ENCODE assay signal across 8 mouse cellular contexts in the genomic region with DNA sequence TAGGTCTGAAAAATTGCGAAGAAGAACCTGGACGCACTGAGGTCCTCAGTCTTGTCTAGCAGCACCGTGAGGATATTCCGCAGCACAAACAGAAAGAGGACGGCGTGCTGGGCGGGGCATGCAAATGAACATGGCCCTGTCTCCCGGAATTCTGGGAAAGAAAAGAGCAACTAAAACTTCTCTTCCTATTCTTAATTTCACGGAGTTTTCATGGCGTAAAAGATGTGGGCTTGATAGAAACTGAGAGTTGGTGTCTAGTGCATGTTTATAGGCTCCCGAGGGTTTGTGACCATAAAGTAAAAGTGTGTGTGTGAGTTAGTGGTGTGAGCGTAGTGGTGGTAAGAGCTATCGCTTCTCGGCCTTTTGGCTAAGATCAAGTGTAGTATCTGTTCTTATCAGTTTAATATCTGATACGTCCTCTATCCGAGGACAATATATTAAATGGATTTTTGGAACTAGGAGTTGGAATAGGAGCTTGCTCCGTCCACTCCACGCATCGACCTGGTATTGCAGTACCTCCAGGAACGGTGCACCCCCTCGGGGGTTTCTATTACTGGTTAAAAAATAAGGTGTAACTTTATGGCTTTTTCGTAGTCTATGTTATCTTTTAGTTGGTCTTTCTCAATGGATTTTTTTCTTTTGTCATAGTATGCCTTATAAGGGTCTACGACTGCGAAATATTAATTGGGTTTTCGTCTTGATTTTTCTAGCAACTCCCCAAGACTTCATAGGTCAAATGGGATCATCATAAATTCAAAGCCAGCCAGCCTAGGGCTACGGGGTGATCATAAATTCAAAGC. TPM values are rescaled to one million over a fixed set of nuclear protein-coding genes. Genes with fewer than 3 reads are reported as not detected.
DNase-seq lines count a peak whose midpoint lies in the region; ATAC-seq and TF ChIP-seq lines count a peak whose summit lies in the region.

No protein-coding gene starts in this region.

- no peak for TF ChIP-seq CTCF in C2C12 (IDR thresholded peaks at IDR 0.05; ENCODE audit: control insufficient read depth, insufficient read depth, insufficient read length)
- no peak for TF ChIP-seq CTCF in kidney, postnatal 0 days (IDR thresholded peaks at IDR 0.05; ENCODE audit: low read depth)

- H3K79me2 ChIP-seq in C2C12 (ENCODE audit: control insufficient read depth, insufficient read depth), result no peaks in the 10 kb centered on the region

- H3K79me3 ChIP-seq in C2C12 (ENCODE audit: low read depth), result no peaks in the 10 kb centered on the region

- WGBS in heart, embryonic 12.5 days, result under 1% methylated on average over 26 of the region's 26 CpGs
- WGBS in kidney, postnatal 0 days, result under 1% methylated on average over 24 of the region's 26 CpGs
- 0% methylated on average over 26 of the region's 26 CpGs for WGBS in liver, embryonic 11.5 days
- under 1% methylated on average over 26 of the region's 26 CpGs for WGBS in stomach, embryonic 14.5 days

- H3K4me1 ChIP-seq in erythroblast, embryonic 14.5 days (ENCODE audit: control insufficient read depth), result peaks cover 57% of the 10 kb centered on the region
- peaks cover 4% of the 10 kb centered on the region; the same call in 1 of the 2 replicates for H3K4me1 ChIP-seq in heart, embryonic 12.5 days (replicated peaks)
- no peaks in the 10 kb centered on the region for H3K4me1 ChIP-seq in kidney, postnatal 0 days (replicated peaks; ENCODE audit: insufficient read depth, low read length)
- peaks cover 6% of the 10 kb centered on the region; the same call in 1 of the 2 replicates for H3K4me1 ChIP-seq in liver, embryonic 11.5 days (replicated peaks; ENCODE audit: control insufficient read depth, insufficient read depth, low read length)
- H3K4me1 ChIP-seq in stomach, embryonic 14.5 days (ENCODE audit: control insufficient read depth, insufficient read depth, low read length), result no peaks in the 10 kb centered on the region

- H3ac ChIP-seq in C2C12 (ENCODE audit: control insufficient read depth, insufficient read length, low read depth), result peak overlapping the region; percentile 43

- peak overlapping the region; percentile 73 for H3K9ac ChIP-seq in heart, embryonic 12.5 days
- peak overlapping the region; percentile 60 for H3K9ac ChIP-seq in kidney, postnatal 0 days (ENCODE audit: low read depth, low read length)
- peak overlapping the region; percentile 55 for H3K9ac ChIP-seq in liver, embryonic 11.5 days (ENCODE audit: low read depth, low read length)
- H3K9ac ChIP-seq in stomach, embryonic 14.5 days (replicated peaks; ENCODE audit: low read depth, low read length), result no peak overlapping the region

- peak overlapping the region; percentile 31 for H3K4me3 ChIP-seq in C2C12 (ENCODE audit: insufficient read depth, poor library complexity, severe bottlenecking)
- H3K4me3 ChIP-seq in erythroblast, embryonic 14.5 days (replicated peaks), result peak overlapping the region; percentile 71
- H3K4me3 ChIP-seq in heart, embryonic 12.5 days, result peak overlapping the region; percentile 67
- H3K4me3 ChIP-seq in kidney, postnatal 0 days (replicated peaks; ENCODE audit: low read depth, low read length), result peak overlapping the region; percentile 51
- peak overlapping the region; percentile 49 for H3K4me3 ChIP-seq in liver, embryonic 11.5 days (ENCODE audit: low read depth, low read length)
- peak overlapping the region; percentile 33 for H3K4me3 ChIP-seq in stomach, embryonic 14.5 days (ENCODE audit: low read depth, low read length)

- peak; percentile 85 for ATAC-seq in heart, embryonic 12.5 days (ENCODE audit: insufficient number of reproducible peaks, low FRiP score)
- ATAC-seq in kidney, postnatal 0 days (replicated peaks; ENCODE audit: low FRiP score, low read depth), result peak; percentile 80
- peak; percentile 91 for ATAC-seq in liver, embryonic 11.5 days (replicated peaks; ENCODE audit: low FRiP score)
- ATAC-seq in stomach, embryonic 14.5 days (ENCODE audit: insufficient number of reproducible peaks, insufficient read depth, low FRiP score, low read depth), result peak; percentile 87

- H3K9me3 ChIP-seq in erythroblast, embryonic 14.5 days (ENCODE audit: control insufficient read depth, low read length), result no peaks in the 10 kb centered on the region
- no peaks in the 10 kb centered on the region for H3K9me3 ChIP-seq in heart, embryonic 12.5 days (replicated peaks)
- no peaks in the 10 kb centered on the region for H3K9me3 ChIP-seq in kidney, postnatal 0 days (replicated peaks; ENCODE audit: low read length)
- no peaks in the 10 kb centered on the region for H3K9me3 ChIP-seq in liver, embryonic 11.5 days (ENCODE audit: control insufficient read depth, low read length)
- no peaks in the 10 kb centered on the region for H3K9me3 ChIP-seq in stomach, embryonic 14.5 days (ENCODE audit: control insufficient read depth, low read depth, low read length)

- peaks cover 18% of the 10 kb centered on the region for H3K27me3 ChIP-seq in C2C12 (ENCODE audit: control insufficient read depth, insufficient read depth, insufficient read length)
- H3K27me3 ChIP-seq in erythroblast, embryonic 14.5 days (ENCODE audit: control insufficient read depth), result peaks cover 24% of the 10 kb centered on the region
- H3K27me3 ChIP-seq in heart, embryonic 12.5 days (replicated peaks), result 0 out of 2 replicates have a peak, but pooled peaks cover 5% of the 10 kb centered on the region
- no peaks in the 10 kb centered on the region for H3K27me3 ChIP-seq in kidney, postnatal 0 days (ENCODE audit: insufficient read depth, low read length)
- H3K27me3 ChIP-seq in liver, embryonic 11.5 days (replicated peaks; ENCODE audit: control insufficient read depth, insufficient read depth, low read length), result peaks cover 8% of the 10 kb centered on the region; the same call in 1 of the 2 replicates
- H3K27me3 ChIP-seq in stomach, embryonic 14.5 days (ENCODE audit: control insufficient read depth, insufficient read depth, low read length), result no peaks in the 10 kb centered on the region

- peak overlapping the region; percentile 72 for H3K4me2 ChIP-seq in heart, embryonic 12.5 days
- peak overlapping the region; percentile 72 for H3K4me2 ChIP-seq in kidney, postnatal 0 days (ENCODE audit: low read length)
- H3K4me2 ChIP-seq in liver, embryonic 11.5 days, result peak overlapping the region; percentile 69
- peak overlapping the region; percentile 53 for H3K4me2 ChIP-seq in stomach, embryonic 14.5 days (replicated peaks; ENCODE audit: low read depth, low read length)

- peak; percentile 93 for DNase-seq in brain, adult 2 months (ENCODE audit: low read depth, low spot score)
- peak; percentile 89 for DNase-seq in kidney, postnatal 0 days (ENCODE audit: low spot score)
- DNase-seq in liver, embryonic 11.5 days (ENCODE audit: low spot score), result peak; percentile 82
- DNase-seq in naive thymus-derived CD4-positive, alpha-beta T cell, adult 2 months (ENCODE audit: low read depth), result peak; percentile 93

- no peaks in the 10 kb centered on the region for H3K36me3 ChIP-seq in C2C12 (ENCODE audit: control insufficient read depth, insufficient read depth)
- H3K36me3 ChIP-seq in erythroblast, embryonic 14.5 days (ENCODE audit: control insufficient read depth), result peaks cover 34% of the 10 kb centered on the region
- no peaks in the 10 kb centered on the region for H3K36me3 ChIP-seq in heart, embryonic 12.5 days
- H3K36me3 ChIP-seq in kidney, postnatal 0 days (ENCODE audit: insufficient read depth, low read length), result no peaks in the 10 kb centered on the region
- H3K36me3 ChIP-seq in liver, embryonic 11.5 days (ENCODE audit: control insufficient read depth, insufficient read depth, low read length), result no peaks in the 10 kb centered on the region
- no peaks in the 10 kb centered on the region for H3K36me3 ChIP-seq in stomach, embryonic 14.5 days (ENCODE audit: control insufficient read depth, insufficient read depth, low read length)

- peak overlapping the region; percentile 80; the same call in 1 of the 2 replicates for H3K27ac ChIP-seq in heart, embryonic 12.5 days (ENCODE audit: poor library complexity, severe bottlenecking)
- H3K27ac ChIP-seq in kidney, postnatal 0 days, result peak overlapping the region; percentile 83
- peak overlapping the region; percentile 54; the same call in 1 of the 2 replicates for H3K27ac ChIP-seq in liver, embryonic 11.5 days (ENCODE audit: low read depth, low read length)
- peak overlapping the region; percentile 68; the same call in 1 of the 2 replicates for H3K27ac ChIP-seq in stomach, embryonic 14.5 days (ENCODE audit: low read length)

TF ChIP-seq in C2C12, 6 proteins besides CTCF, POLR2A, EP300 and RAD21:
- peak; percentile 21 for TF ChIP-seq CEBPB (IDR thresholded peaks at IDR 0.05; ENCODE audit: low read depth)
- TF ChIP-seq MYOG (IDR thresholded peaks at IDR 0.05; ENCODE audit: control insufficient read depth, extremely low read depth, insufficient read length), result no peak
- peak; percentile 27 for TF ChIP-seq MAX (IDR thresholded peaks at IDR 0.05)
- no peak for TF ChIP-seq FOSL1 (IDR thresholded peaks at IDR 0.05; ENCODE audit: insufficient read depth, low read length, poor library complexity, severe bottlenecking)
- TF ChIP-seq MYOD1 (IDR thresholded peaks at IDR 0.05; ENCODE audit: control insufficient read depth, insufficient read length, low read depth), result no peak

RNA-seq across cellular contexts. Expression of a gene that starts 15.2 kb away (rescaled TPM):
- polyA plus RNA-seq in C2C12 (2012; fragmentation: generic; extraction: Trizol), result not detected
- 1.0 and 1.1 TPM in 2 replicates for polyA plus RNA-seq in erythroblast, embryonic 14.5 days (2012)
- polyA plus RNA-seq in heart, embryonic 12.5 days (2016; fragmentation: Nextera tagmentation; extraction: Ambion mirVana), result 3.0 and 3.4 TPM in 2 replicates
- polyA plus RNA-seq in kidney, postnatal 0 days (2015; fragmentation: Nextera tagmentation; extraction: Ambion mirVana), result 0.08 TPM in 1 of 2 replicates, not detected in the other
- polyA plus RNA-seq in liver, embryonic 11.5 days (2014; fragmentation: Nextera tagmentation; extraction: Ambion mirVana), result 2.1 and 2.4 TPM in 2 replicates
- 0.14 TPM in 1 of 2 replicates, not detected in the other for polyA plus RNA-seq in stomach, embryonic 14.5 days (2014; fragmentation: Nextera tagmentation; extraction: Ambion mirVana)

RNA-seq across cellular contexts. Expression of a gene that starts 27.5 kb away (rescaled TPM):
- 47.9 TPM for polyA plus RNA-seq in C2C12 (2012; fragmentation: generic; extraction: Trizol)
- 1.3 and 1.5 TPM in 2 replicates for polyA plus RNA-seq in erythroblast, embryonic 14.5 days (2012)
- 53.8 and 58.7 TPM in 2 replicates for polyA plus RNA-seq in heart, embryonic 12.5 days (2016; fragmentation: Nextera tagmentation; extraction: Ambion mirVana)
- polyA plus RNA-seq in kidney, postnatal 0 days (2015; fragmentation: Nextera tagmentation; extraction: Ambion mirVana), result 42.4 and 45.1 TPM in 2 replicates
- polyA plus RNA-seq in liver, embryonic 11.5 days (2014; fragmentation: Nextera tagmentation; extraction: Ambion mirVana), result 52.2 and 56.3 TPM in 2 replicates
- polyA plus RNA-seq in stomach, embryonic 14.5 days (2014; fragmentation: Nextera tagmentation; extraction: Ambion mirVana), result 68.6 and 72.3 TPM in 2 replicates

RNA-seq across cellular contexts. Expression of a gene that starts 31.0 kb away (rescaled TPM):
- polyA plus RNA-seq in C2C12 (2012; fragmentation: generic; extraction: Trizol), result 6.1 TPM
- polyA plus RNA-seq in erythroblast, embryonic 14.5 days (2012), result 0.02 and 0.07 TPM in 2 replicates
- polyA plus RNA-seq in heart, embryonic 12.5 days (2016; fragmentation: Nextera tagmentation; extraction: Ambion mirVana), result 9.9 and 10.2 TPM in 2 replicates
- 12.2 and 12.7 TPM in 2 replicates for polyA plus RNA-seq in kidney, postnatal 0 days (2015; fragmentation: Nextera tagmentation; extraction: Ambion mirVana)
- 12.4 and 13.7 TPM in 2 replicates for polyA plus RNA-seq in liver, embryonic 11.5 days (2014; fragmentation: Nextera tagmentation; extraction: Ambion mirVana)
- 15.9 and 16.7 TPM in 2 replicates for polyA plus RNA-seq in stomach, embryonic 14.5 days (2014; fragmentation: Nextera tagmentation; extraction: Ambion mirVana)

Comparison
In these comparisons a context has a peak if more than half of its experiments do, and no peak if none do; other contexts are left out.
1. Peak in every context shown above with its lines: DNase-seq, ATAC-seq, H3K4me3 ChIP-seq and H3K27ac ChIP-seq.
2. RNA of a gene that starts 27.5 kb away (polyA plus RNA-seq): 68.6 to 72.3 TPM in stomach, embryonic 14.5 days, 53.8 to 58.7 TPM in heart, embryonic 12.5 days, 52.2 to 56.3 TPM in liver, embryonic 11.5 days, 47.9 TPM in C2C12 (single experiment) and 42.4 to 45.1 TPM in kidney, postnatal 0 days; 1.3 to 1.5 TPM in erythroblast, embryonic 14.5 days; every median in the first group is over 10 times any median in the second.